Mouse (Mus musculus): ENCODE measurements around the gene Nfyb. TPM values are rescaled to one million over a fixed set of nuclear protein-coding genes. Genes with fewer than 3 reads are reported as not detected.
A peak's percentile ranks its signal among the peaks of the same experiment; 100 is the strongest.

The Nfyb gene
- polyA plus RNA-seq, 1 experiment from 2014 or later: 26.6 TPM

- TF ChIP-seq CTCF (IDR thresholded peaks at IDR 0.05; ENCODE audit: low read depth): no peak
- TF ChIP-seq EP300 (IDR thresholded peaks at IDR 0.05; ENCODE audit: low read depth): no peak
- Histone ChIP-seq H3K4me1 (ENCODE audit: insufficient read depth) (peaks cover 7% of the 10 kb centered on the region; the same call in 1 of the 2 replicates), H3K27ac (ENCODE audit: low read depth) (no peak overlapping the region), H3K27me3 (ENCODE audit: insufficient read depth, low read length) (no peaks in the 10 kb centered on the region), H3K4me3 (ENCODE audit: low read depth, low read length) (no peak overlapping the region), H3K9me3 (ENCODE audit: low read length) (no peaks in the 10 kb centered on the region), H3K36me3 (replicated peaks; ENCODE audit: insufficient read depth, low read length) (no peaks in the 10 kb centered on the region), H3K9ac (replicated peaks) (no peak overlapping the region), H3K4me2 (ENCODE audit: low read depth, low read length) (no peak overlapping the region)
- WGBS (ENCODE audit: insufficient replicate concordance): 65% methylated on average over 8 of the region's 8 CpGs
- DNase-seq (no peak), ATAC-seq (peak; percentile 54; the same call in 1 of the 2 replicates)
Measured at GRCm38 (mm10) chr10:82806414-82806813, 42.5 kb upstream of the Nfyb start.

GRCm38 (mm10) chr10:82805111-82805510, 41.2 kb upstream of the Nfyb start:
- H3K4me3 ChIP-seq (ENCODE audit: low read depth, low read length): no peak overlapping the region
- peaks cover 7% of the 10 kb centered on the region; the same call in 1 of the 2 replicates for H3K4me1 ChIP-seq (ENCODE audit: insufficient read depth)
- TF ChIP-seq EP300 (IDR thresholded peaks at IDR 0.05; ENCODE audit: low read depth): no peak
- TF ChIP-seq CTCF (IDR thresholded peaks at IDR 0.05; ENCODE audit: low read depth): no peak
- H3K27me3 ChIP-seq (ENCODE audit: insufficient read depth, low read length): no peaks in the 10 kb centered on the region
- H3K36me3 ChIP-seq (replicated peaks; ENCODE audit: insufficient read depth, low read length): no peaks in the 10 kb centered on the region
- H3K9ac ChIP-seq (replicated peaks): no peak overlapping the region
- ATAC-seq (peak; percentile 49), DNase-seq (peak; percentile 34)
- no peak overlapping the region for H3K4me2 ChIP-seq (ENCODE audit: low read depth, low read length)
- 63% methylated on average over 6 of the region's 6 CpGs for WGBS (ENCODE audit: insufficient replicate concordance)
- H3K9me3 ChIP-seq (ENCODE audit: low read length): no peaks in the 10 kb centered on the region
- H3K27ac ChIP-seq (ENCODE audit: low read depth): no peak overlapping the region; the same call in 1 of the 2 replicates

GRCm38 (mm10) chr10:82804396-82804795, 40.5 kb upstream of the Nfyb start:
- TF ChIP-seq EP300 (IDR thresholded peaks at IDR 0.05; ENCODE audit: low read depth) (no peak), CTCF (IDR thresholded peaks at IDR 0.05; ENCODE audit: low read depth) (no peak)
- Histone ChIP-seq H3K4me1 (ENCODE audit: insufficient read depth) (peaks cover 7% of the 10 kb centered on the region; the same call in 1 of the 2 replicates), H3K27ac (ENCODE audit: low read depth) (peak overlapping the region; percentile 19; the same call in 1 of the 2 replicates), H3K36me3 (replicated peaks; ENCODE audit: insufficient read depth, low read length) (no peaks in the 10 kb centered on the region), H3K27me3 (ENCODE audit: insufficient read depth, low read length) (no peaks in the 10 kb centered on the region), H3K9me3 (ENCODE audit: low read length) (no peaks in the 10 kb centered on the region), H3K4me3 (ENCODE audit: low read depth, low read length) (no peak overlapping the region), H3K9ac (replicated peaks) (no peak overlapping the region), H3K4me2 (ENCODE audit: low read depth, low read length) (no peak overlapping the region)
- WGBS (ENCODE audit: insufficient replicate concordance): 58% methylated on average over 3 of the region's 3 CpGs
- ATAC-seq (no peak), DNase-seq (no peak)

- ATAC-seq: no peak
- H3K4me1 ChIP-seq (ENCODE audit: insufficient read depth): peaks cover 20% of the 10 kb centered on the region
- no peak overlapping the region for H3K4me2 ChIP-seq (ENCODE audit: low read depth, low read length)
- no peak overlapping the region for H3K27ac ChIP-seq (ENCODE audit: low read depth)
- no peak for TF ChIP-seq CTCF (IDR thresholded peaks at IDR 0.05; ENCODE audit: low read depth)
- no peak for TF ChIP-seq EP300 (IDR thresholded peaks at IDR 0.05; ENCODE audit: low read depth)
- H3K36me3 ChIP-seq (replicated peaks; ENCODE audit: insufficient read depth, low read length): no peaks in the 10 kb centered on the region
- no peaks in the 10 kb centered on the region for H3K27me3 ChIP-seq (ENCODE audit: insufficient read depth, low read length)
- no peak for DNase-seq
- no peaks in the 10 kb centered on the region for H3K9me3 ChIP-seq (ENCODE audit: low read length)
- H3K9ac ChIP-seq (replicated peaks): no peak overlapping the region
- no peak overlapping the region for H3K4me3 ChIP-seq (ENCODE audit: low read depth, low read length)
- WGBS (ENCODE audit: insufficient replicate concordance): 74% methylated on average over 5 of the region's 5 CpGs
Measured at GRCm38 (mm10) chr10:82800094-82800493, 36.1 kb upstream of the Nfyb start.

GRCm38 (mm10) chr10:82798312-82798933, 34.5 kb upstream of the Nfyb start:
- ATAC-seq (no peak), DNase-seq (no peak)
- Histone ChIP-seq H3K9ac (replicated peaks) (no peak overlapping the region), H3K9me3 (ENCODE audit: low read length) (no peaks in the 10 kb centered on the region), H3K4me1 (ENCODE audit: insufficient read depth) (peaks cover 18% of the 10 kb centered on the region), H3K27ac (ENCODE audit: low read depth) (no peak overlapping the region), H3K36me3 (replicated peaks; ENCODE audit: insufficient read depth, low read length) (no peaks in the 10 kb centered on the region), H3K27me3 (ENCODE audit: insufficient read depth, low read length) (no peaks in the 10 kb centered on the region), H3K4me2 (ENCODE audit: low read depth, low read length) (no peak overlapping the region), H3K4me3 (ENCODE audit: low read depth, low read length) (no peak overlapping the region)
- 0 out of 2 replicates have a peak, but pooled peaks have one; percentile 25 for TF ChIP-seq CTCF (IDR thresholded peaks at IDR 0.05; ENCODE audit: low read depth)
- TF ChIP-seq EP300 (IDR thresholded peaks at IDR 0.05; ENCODE audit: low read depth): no peak
- 48% methylated on average over 11 of the region's 11 CpGs for WGBS (ENCODE audit: insufficient replicate concordance)

GRCm38 (mm10) chr10:82797119-82797491, 33.2 kb upstream of the Nfyb start:
- Histone ChIP-seq H3K9me3 (ENCODE audit: low read length) (no peaks in the 10 kb centered on the region), H3K4me3 (ENCODE audit: low read depth, low read length) (no peak overlapping the region), H3K27me3 (ENCODE audit: insufficient read depth, low read length) (no peaks in the 10 kb centered on the region), H3K27ac (ENCODE audit: low read depth) (peak overlapping the region; percentile 55), H3K4me1 (ENCODE audit: insufficient read depth) (peaks cover 18% of the 10 kb centered on the region), H3K4me2 (ENCODE audit: low read depth, low read length) (peak overlapping the region; percentile 30), H3K9ac (replicated peaks) (no peak overlapping the region), H3K36me3 (replicated peaks; ENCODE audit: insufficient read depth, low read length) (no peaks in the 10 kb centered on the region)
- ATAC-seq: no peak
- TF ChIP-seq CTCF (IDR thresholded peaks at IDR 0.05; ENCODE audit: low read depth) (no peak), EP300 (IDR thresholded peaks at IDR 0.05; ENCODE audit: low read depth) (no peak)
- no peak for DNase-seq
- whole genome bisulfite sequencing (ENCODE audit: insufficient replicate concordance): 37% methylated on average over 4 of the region's 4 CpGs

All from liver, postnatal 0 days (tissue).